Mouse (Mus musculus): ENCODE measurements at regions not wholly inside any gene's neighbourhood (a gene's known extent, or its start where the extent isn't known, plus 50 kb on each side); places are given as distances from the start of the nearest gene placed in this dataset.

DNA sequence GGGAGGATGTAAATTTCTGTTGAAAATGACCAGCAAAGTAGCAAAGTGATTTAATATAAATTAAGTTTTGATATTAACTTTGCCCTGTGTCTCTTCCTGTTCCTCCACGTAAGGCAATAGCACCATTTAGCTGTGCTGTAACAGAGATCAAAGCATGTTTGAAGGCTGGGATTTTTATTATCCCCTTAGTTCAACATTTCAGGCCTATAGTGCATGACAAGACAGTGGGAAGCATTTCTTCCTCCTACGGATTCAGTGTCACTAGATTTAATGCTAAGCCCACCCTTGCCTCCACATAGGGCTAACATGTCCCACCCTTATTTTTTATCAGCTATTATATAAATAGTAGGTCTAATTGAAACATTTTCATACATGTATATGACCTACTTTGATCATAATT is 299.6 kb downstream of the Ndufa4 start:
- TF ChIP-seq CTCF (IDR thresholded peaks at IDR 0.05; ENCODE audit: low read depth, low read length) (no peak), GATA1 (IDR thresholded peaks at IDR 0.05; ENCODE audit: borderline replicate concordance, low read length) (no peak), TAL1 (conservative IDR thresholded peaks at IDR 0.05; ENCODE audit: low read depth, low read length) (no peak), GATA2 (IDR thresholded peaks at IDR 0.05; ENCODE audit: borderline replicate concordance, low read depth, low read length) (no peak)
